Mouse (Mus musculus): ENCODE data around the gene Jade3.

The Jade3 gene

DNA sequence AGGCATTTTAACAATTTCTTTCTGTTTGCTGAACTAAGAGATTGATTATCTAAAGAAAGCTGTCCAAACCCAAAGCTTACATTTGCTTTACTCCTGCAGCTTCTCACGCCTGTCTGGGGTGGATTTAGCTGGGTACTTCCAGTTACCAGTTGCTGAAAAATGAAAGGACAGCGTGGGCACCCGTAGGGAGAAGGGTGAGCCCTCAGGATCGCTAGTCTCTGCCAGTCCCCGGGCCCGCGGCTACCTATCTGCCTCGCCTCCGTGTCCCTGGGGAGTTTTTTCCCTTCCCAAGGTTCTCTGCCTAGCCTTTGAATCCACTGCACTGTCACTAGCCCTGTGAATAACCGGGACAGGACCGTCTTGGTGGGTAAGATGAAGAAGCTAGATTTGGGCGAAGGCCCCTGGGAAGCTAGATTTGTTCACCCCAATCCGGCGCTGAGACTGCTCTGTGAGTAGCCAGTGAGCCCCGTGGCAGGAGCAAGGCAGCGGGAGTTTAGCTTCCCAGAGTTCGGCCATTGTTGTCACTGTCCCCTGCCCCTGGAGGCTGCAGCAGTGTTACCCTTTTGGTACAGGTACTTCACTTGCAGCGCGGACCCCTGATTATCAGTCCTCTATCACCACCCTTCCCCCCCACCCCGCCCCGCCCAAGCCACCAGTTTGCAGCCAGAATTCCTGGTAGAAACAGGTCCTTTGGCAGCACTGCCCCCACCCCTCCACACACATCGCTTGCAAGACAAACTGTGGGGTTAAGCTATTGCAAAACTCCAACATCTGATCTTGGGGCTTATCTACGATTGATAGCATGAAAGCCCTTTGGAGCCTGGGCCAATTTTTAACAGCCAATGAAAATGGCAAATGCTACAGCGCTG lies 122.8 kb downstream of the Jade3 start:
- DNase-seq (ENCODE audit: low spot score) = no peak

DNA sequence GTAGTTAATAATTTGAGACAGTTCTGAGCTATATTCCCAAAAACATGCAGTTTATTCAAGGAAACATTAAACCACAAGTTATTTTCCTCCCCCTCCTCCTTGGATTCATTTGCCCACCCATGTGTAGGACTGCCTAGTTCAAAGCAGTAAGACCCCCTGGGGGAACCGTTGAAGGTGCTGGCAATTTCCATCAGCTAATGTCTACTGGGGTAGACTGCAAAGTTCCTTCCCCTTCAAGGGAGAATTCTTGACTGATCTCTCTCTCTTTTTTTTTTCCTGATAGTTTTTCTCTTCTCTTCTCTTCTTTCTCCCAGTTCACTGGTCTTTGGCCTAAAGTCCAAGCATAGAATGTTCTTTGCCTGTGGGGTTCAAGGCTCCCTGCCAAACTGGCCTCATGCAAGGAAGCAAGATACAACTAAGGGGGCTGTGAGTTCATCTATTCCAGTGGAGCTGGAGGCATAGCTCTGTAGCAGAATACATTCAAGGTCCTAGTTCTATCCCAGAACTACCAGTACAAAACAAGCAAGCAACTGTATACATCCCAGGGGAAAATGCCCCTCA lies 123.5 kb downstream of the Jade3 start:
- no peak for DNase-seq (ENCODE audit: low spot score)

DNA sequence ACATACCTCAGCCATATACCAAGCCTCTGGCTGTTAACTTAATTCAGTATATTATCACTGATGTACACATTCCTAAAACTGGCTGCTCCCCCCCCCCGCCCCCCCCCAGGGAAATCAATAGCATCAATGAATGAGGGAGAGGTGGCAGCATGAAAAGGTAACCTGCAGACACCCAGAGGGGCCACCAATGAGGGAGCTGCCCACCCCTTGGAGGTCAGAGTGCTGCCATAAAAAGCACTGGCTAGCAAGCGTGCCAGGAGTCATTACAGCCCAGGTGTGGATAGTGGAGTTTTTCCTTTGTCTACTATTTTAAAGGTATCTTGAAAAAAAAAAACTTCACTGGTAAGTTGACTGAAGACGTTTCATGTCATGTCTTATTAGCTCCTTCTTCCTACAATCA lies 124.0 kb downstream of the Jade3 start, which contains the start of gene Rgn:
TSS of gene Rgn (plus strand) at position 256 of the 400 bp plus-strand sequence.
- no peak for DNase-seq (ENCODE audit: low spot score)

DNA sequence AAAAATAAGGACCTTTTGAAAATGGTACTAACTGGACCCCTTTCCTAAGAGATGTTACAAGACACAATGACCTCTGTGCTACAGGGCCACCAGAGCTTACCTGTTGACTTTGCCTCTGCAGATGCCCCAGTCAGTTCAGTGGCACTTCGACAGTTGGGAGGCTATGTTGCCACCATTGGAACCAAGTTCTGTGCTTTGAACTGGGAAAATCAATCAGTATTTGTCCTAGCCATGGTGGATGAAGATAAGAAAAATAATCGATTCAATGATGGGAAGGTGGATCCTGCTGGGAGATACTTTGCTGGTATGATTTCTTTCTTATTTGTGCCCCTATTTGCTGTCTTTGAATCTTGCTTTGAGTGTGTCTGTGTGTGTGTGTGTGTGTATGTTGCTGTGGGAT lies 126.7 kb downstream of the Jade3 start:
- no peak for DNase-seq (ENCODE audit: low spot score)

DNA sequence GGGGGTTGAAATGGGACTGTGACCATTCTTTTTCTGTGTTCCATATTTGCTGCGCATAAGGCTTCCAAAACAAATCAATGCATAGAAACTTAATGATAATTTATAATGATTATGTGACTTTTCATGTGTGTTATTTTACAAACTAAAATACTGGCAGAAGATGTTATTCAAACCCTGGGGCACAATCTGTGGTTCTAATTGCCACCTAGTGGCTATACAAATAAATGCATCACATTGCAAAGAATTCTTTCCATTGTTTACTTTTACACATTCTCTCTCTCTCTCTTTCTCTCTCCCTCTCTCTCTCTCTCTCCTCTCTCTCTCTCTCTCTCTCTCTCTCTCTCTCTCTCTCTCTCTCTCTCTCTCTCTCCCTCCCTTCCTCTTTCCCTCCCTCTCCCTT lies 136.4 kb downstream of the Jade3 start:
- no peak for DNase-seq (ENCODE audit: low spot score)

DNA sequence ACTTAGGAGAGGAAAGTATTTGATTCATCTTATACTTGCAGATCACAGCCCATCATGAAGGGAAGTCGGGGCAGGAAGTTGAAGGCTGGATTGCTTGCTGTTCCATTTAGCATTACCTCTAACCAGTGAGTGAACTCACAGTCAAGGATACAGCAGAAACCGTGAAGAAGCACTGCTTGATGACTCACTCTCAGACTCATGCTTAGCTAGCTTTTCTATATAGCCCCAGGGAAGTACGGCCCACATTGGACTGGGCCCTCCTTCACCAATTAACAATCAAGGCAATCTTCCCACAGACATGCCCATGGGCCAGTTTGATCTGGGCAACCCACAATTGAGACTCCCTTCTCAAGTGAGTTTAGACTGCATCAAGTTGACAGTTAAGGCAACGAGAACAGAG lies 138.5 kb downstream of the Jade3 start:
- no peak for DNase-seq (ENCODE audit: low spot score)
